Mouse (Mus musculus): ENCODE results near the gene Bglap3. TPM values are rescaled to one million over a fixed set of nuclear protein-coding genes. Genes with fewer than 3 reads are reported as not detected.
"Not testable (repeated sequence)": the region's sequence is repeated elsewhere in the genome, so short reads cannot be mapped to it uniquely, and the experiment has no call there.

Bglap3 gene
- 0.51 TPM for polyA plus RNA-seq (2012; fragmentation: generic; extraction: Trizol)
- long read RNA-seq, experiment 1, partial matches to known transcripts: 0 of 1 reads
- long read RNA-seq, experiment 1, other reads (novel, unspliced or antisense): 0 of 1 reads
- long read RNA-seq, experiment 2, partial matches to known transcripts: 0 of 1 reads
- long read RNA-seq, experiment 2, other reads (novel, unspliced or antisense): 0 of 1 reads

DNA sequence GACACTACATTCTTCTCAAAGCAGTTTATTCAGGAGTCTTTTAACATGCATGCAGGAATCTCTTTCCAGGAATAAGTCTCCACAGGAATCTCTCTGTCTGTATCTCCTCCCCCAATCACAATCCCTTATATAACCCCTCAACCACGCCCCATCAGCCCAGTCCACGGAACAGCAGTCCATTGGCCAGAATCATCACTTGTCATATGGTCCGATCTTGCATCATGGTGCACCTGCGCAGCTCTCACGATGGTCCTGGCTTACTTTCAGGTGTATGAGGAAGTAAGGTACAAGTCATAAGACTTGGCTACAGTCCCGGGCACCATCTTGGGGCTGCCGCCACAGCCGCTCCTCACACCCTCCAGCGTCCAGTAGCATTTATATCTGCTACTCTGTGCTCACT lies at the start of gene Bglap3:
Gene Bglap3, minus strand, starts transcription at position 101 of the 400 bp plus-strand sequence.
- not testable (repeated sequence) for H3K79me2 ChIP-seq (ENCODE audit: control insufficient read depth, insufficient read depth); H3K36me3 ChIP-seq (ENCODE audit: control insufficient read depth, insufficient read depth); H3K27me3 ChIP-seq (ENCODE audit: control insufficient read depth, insufficient read depth, insufficient read length); H3K79me3 ChIP-seq (ENCODE audit: low read depth); H3K4me3 ChIP-seq (ENCODE audit: insufficient read depth, poor library complexity, severe bottlenecking); H3ac ChIP-seq (ENCODE audit: control insufficient read depth, insufficient read length, low read depth)

GRCm38 (mm10) chr3:88422020-88422720 lies 49.6 kb upstream of the Bglap3 start:
- no peaks in the 10 kb centered on the region for H3K27me3 ChIP-seq (ENCODE audit: control insufficient read depth, insufficient read depth, insufficient read length)
- H3K36me3 ChIP-seq (ENCODE audit: control insufficient read depth, insufficient read depth): peaks cover 29% of the 10 kb centered on the region
- H3K4me3 ChIP-seq (ENCODE audit: insufficient read depth, poor library complexity, severe bottlenecking): no peak overlapping the region
- peaks cover 37% of the 10 kb centered on the region for H3K79me2 ChIP-seq (ENCODE audit: control insufficient read depth, insufficient read depth)
- H3ac ChIP-seq (ENCODE audit: control insufficient read depth, insufficient read length, low read depth): no peak overlapping the region
- TF ChIP-seq USF1 (IDR thresholded peaks at IDR 0.05; ENCODE audit: low read depth) (no peak), MYOD1 (IDR thresholded peaks at IDR 0.05; ENCODE audit: control insufficient read depth, insufficient read length, low read depth) (no peak), CEBPB (IDR thresholded peaks at IDR 0.05; ENCODE audit: low read depth) (no peak), FOSL1 (IDR thresholded peaks at IDR 0.05; ENCODE audit: insufficient read depth, low read length, poor library complexity, severe bottlenecking) (no peak), CTCF (IDR thresholded peaks at IDR 0.05; ENCODE audit: control insufficient read depth, insufficient read depth, insufficient read length) (no peak), MYOG (IDR thresholded peaks at IDR 0.05; ENCODE audit: control insufficient read depth, extremely low read depth, insufficient read length) (no peak), MAX (IDR thresholded peaks at IDR 0.05) (no peak)
- H3K79me3 ChIP-seq (ENCODE audit: low read depth): peaks cover 25% of the 10 kb centered on the region

- H3K36me3 ChIP-seq (ENCODE audit: control insufficient read depth, insufficient read depth): peaks cover 43% of the 10 kb centered on the region
Observed at GRCm38 (mm10) chr3:88420771-88421170, 48.2 kb upstream of the Bglap3 start.

DNA sequence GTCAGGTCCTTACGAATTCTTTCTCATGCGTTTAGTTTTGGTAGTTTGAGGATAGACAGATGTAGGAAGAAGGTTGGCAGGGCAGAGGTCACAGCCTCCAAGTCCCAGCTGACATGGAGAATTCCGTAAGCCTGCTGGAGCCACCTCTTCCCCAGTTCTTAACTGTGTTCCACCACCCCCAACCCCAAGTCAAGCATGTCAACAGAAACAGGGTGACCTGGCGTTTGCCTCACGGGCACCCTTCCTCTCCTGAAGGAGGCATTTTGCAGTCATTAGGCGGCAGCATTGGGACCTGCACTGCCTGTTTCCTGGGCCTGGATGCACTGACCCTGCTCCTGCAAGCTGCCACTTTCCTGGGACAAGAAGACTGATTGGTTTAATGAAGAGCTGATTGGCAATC lies 45.5 kb upstream of the Bglap3 start:
- no peak for TF ChIP-seq MYOG (IDR thresholded peaks at IDR 0.05; ENCODE audit: control insufficient read depth, extremely low read depth, insufficient read length)
- no peak for TF ChIP-seq MAX (IDR thresholded peaks at IDR 0.05)
- TF ChIP-seq MYOD1 (IDR thresholded peaks at IDR 0.05; ENCODE audit: control insufficient read depth, insufficient read length, low read depth): no peak
- TF ChIP-seq CTCF (IDR thresholded peaks at IDR 0.05; ENCODE audit: control insufficient read depth, insufficient read depth, insufficient read length): no peak
- TF ChIP-seq FOSL1 (IDR thresholded peaks at IDR 0.05; ENCODE audit: insufficient read depth, low read length, poor library complexity, severe bottlenecking): no peak
- no peak for TF ChIP-seq CEBPB (IDR thresholded peaks at IDR 0.05; ENCODE audit: low read depth)
- TF ChIP-seq USF1 (IDR thresholded peaks at IDR 0.05; ENCODE audit: low read depth): no peak
- H3K79me2 ChIP-seq (ENCODE audit: control insufficient read depth, insufficient read depth): peaks cover 17% of the 10 kb centered on the region
- no peaks in the 10 kb centered on the region for H3K27me3 ChIP-seq (ENCODE audit: control insufficient read depth, insufficient read depth, insufficient read length)
- H3K79me3 ChIP-seq (ENCODE audit: low read depth): peaks cover 10% of the 10 kb centered on the region
- H3K36me3 ChIP-seq (ENCODE audit: control insufficient read depth, insufficient read depth): peaks cover 51% of the 10 kb centered on the region
- H3K4me3 ChIP-seq (ENCODE audit: insufficient read depth, poor library complexity, severe bottlenecking): no peak overlapping the region
- no peak overlapping the region for H3ac ChIP-seq (ENCODE audit: control insufficient read depth, insufficient read length, low read depth)

More at GRCm38 (mm10) chr3:88420771-88421170, 48.2 kb upstream of the Bglap3 start:
- H3K79me2 ChIP-seq (ENCODE audit: control insufficient read depth, insufficient read depth): peaks cover 37% of the 10 kb centered on the region
- H3K27me3 ChIP-seq (ENCODE audit: control insufficient read depth, insufficient read depth, insufficient read length): no peaks in the 10 kb centered on the region
- H3K4me3 ChIP-seq (ENCODE audit: insufficient read depth, poor library complexity, severe bottlenecking): no peak overlapping the region
- H3ac ChIP-seq (ENCODE audit: control insufficient read depth, insufficient read length, low read depth): no peak overlapping the region
- no peak for TF ChIP-seq CEBPB (IDR thresholded peaks at IDR 0.05; ENCODE audit: low read depth)
- no peak for TF ChIP-seq MYOG (IDR thresholded peaks at IDR 0.05; ENCODE audit: control insufficient read depth, extremely low read depth, insufficient read length)
- TF ChIP-seq FOSL1 (IDR thresholded peaks at IDR 0.05; ENCODE audit: insufficient read depth, low read length, poor library complexity, severe bottlenecking): no peak
- H3K79me3 ChIP-seq (ENCODE audit: low read depth): peaks cover 25% of the 10 kb centered on the region

GRCm38 (mm10) chr3:88415668-88416067 lies 43.1 kb upstream of the Bglap3 start:
- Histone ChIP-seq H3K79me2 (ENCODE audit: control insufficient read depth, insufficient read depth) (no peaks in the 10 kb centered on the region), H3K79me3 (ENCODE audit: low read depth) (peaks cover 2% of the 10 kb centered on the region), H3ac (ENCODE audit: control insufficient read depth, insufficient read length, low read depth) (no peak overlapping the region), H3K27me3 (ENCODE audit: control insufficient read depth, insufficient read depth, insufficient read length) (no peaks in the 10 kb centered on the region), H3K36me3 (ENCODE audit: control insufficient read depth, insufficient read depth) (peaks cover 62% of the 10 kb centered on the region), H3K4me3 (ENCODE audit: insufficient read depth, poor library complexity, severe bottlenecking) (no peak overlapping the region)
- no peak for TF ChIP-seq CTCF (IDR thresholded peaks at IDR 0.05; ENCODE audit: control insufficient read depth, insufficient read depth, insufficient read length)
- TF ChIP-seq MAX (IDR thresholded peaks at IDR 0.05): no peak
- no peak for TF ChIP-seq MYOG (IDR thresholded peaks at IDR 0.05; ENCODE audit: control insufficient read depth, extremely low read depth, insufficient read length)
- no peak for TF ChIP-seq USF1 (IDR thresholded peaks at IDR 0.05; ENCODE audit: low read depth)
- no peak for TF ChIP-seq FOSL1 (IDR thresholded peaks at IDR 0.05; ENCODE audit: insufficient read depth, low read length, poor library complexity, severe bottlenecking)
- no peak for TF ChIP-seq CEBPB (IDR thresholded peaks at IDR 0.05; ENCODE audit: low read depth)
- TF ChIP-seq MYOD1 (IDR thresholded peaks at IDR 0.05; ENCODE audit: control insufficient read depth, insufficient read length, low read depth): no peak

- TF ChIP-seq CTCF (IDR thresholded peaks at IDR 0.05; ENCODE audit: control insufficient read depth, insufficient read depth, insufficient read length): no peak
- no peak for TF ChIP-seq MYOD1 (IDR thresholded peaks at IDR 0.05; ENCODE audit: control insufficient read depth, insufficient read length, low read depth)
- TF ChIP-seq USF1 (IDR thresholded peaks at IDR 0.05; ENCODE audit: low read depth): no peak
- TF ChIP-seq CEBPB (IDR thresholded peaks at IDR 0.05; ENCODE audit: low read depth): no peak
- peaks cover 22% of the 10 kb centered on the region for H3K79me2 ChIP-seq (ENCODE audit: control insufficient read depth, insufficient read depth)
- H3K4me3 ChIP-seq (ENCODE audit: insufficient read depth, poor library complexity, severe bottlenecking): no peak overlapping the region
- peaks cover 37% of the 10 kb centered on the region for H3K36me3 ChIP-seq (ENCODE audit: control insufficient read depth, insufficient read depth)
- no peak overlapping the region for H3ac ChIP-seq (ENCODE audit: control insufficient read depth, insufficient read length, low read depth)
- H3K79me3 ChIP-seq (ENCODE audit: low read depth): peaks cover 14% of the 10 kb centered on the region
- no peaks in the 10 kb centered on the region for H3K27me3 ChIP-seq (ENCODE audit: control insufficient read depth, insufficient read depth, insufficient read length)
Observed at GRCm38 (mm10) chr3:88412636-88413035, 40.1 kb upstream of the Bglap3 start.

Data from C2C12 (cell line).